ENCODE assay signal across 9 mouse cellular contexts in genomic region chr3:60056451-60056850, GRCm38 (mm10). TPM values are rescaled to one million over a fixed set of nuclear protein-coding genes. Genes with fewer than 3 reads are reported as not detected.
DNase-seq lines count a peak whose midpoint lies in the region; ATAC-seq and TF ChIP-seq lines count a peak whose summit lies in the region.
"Had no signal": no experiment of that assay in that cellular context is flagged by ENCODE, and none has a peak within 500 bp of the region (broad histone marks: within the 10 kb centered on the region; RNA-seq: fewer than 3 reads in every experiment).

No protein-coding gene starts in this region.

- peak; percentile 81; the same call in 1 of the 2 replicates for ATAC-seq in frontal cortex, adult (ENCODE audit: low TSS enrichment)
- ATAC-seq in lung, postnatal 0 days = no peak
- ATAC-seq in megakaryocyte progenitor cell, adult 5-6 weeks (replicated peaks; ENCODE audit: poor library complexity) = peak; percentile 72
- ATAC-seq in inflammation-experienced regulatory T-cells, adult 6 months = no peak

- WGBS in lung, postnatal 0 days = 21% methylated on average over 3 of the region's 3 CpGs

- H3K4me2 ChIP-seq in lung, postnatal 0 days (replicated peaks; ENCODE audit: low read depth, low read length) = no peak overlapping the region
- H3K4me2 ChIP-seq: midbrain, embryonic 12.5 days had no signal

- no peak for DNase-seq in frontal cortex, postnatal 14 days (ENCODE audit: low spot score in 2 of 2)
- DNase-seq in lung, postnatal 0 days (ENCODE audit: low spot score) = peak; percentile 48
- no peak for DNase-seq in lung, adult 18-20 months
- peak; percentile 71 for DNase-seq in NIH3T3 (ENCODE audit: low read depth)
- no peak for DNase-seq in urinary bladder, postnatal 36 days (ENCODE audit: low spot score in 2 of 2)

- no peaks in the 10 kb centered on the region for H3K9me3 ChIP-seq in lung, postnatal 0 days (ENCODE audit: low read length)
- H3K9me3 ChIP-seq: midbrain, embryonic 12.5 days had no signal

- H3K27me3 ChIP-seq in lung, postnatal 0 days (replicated peaks; ENCODE audit: insufficient read depth, low read length) = no peaks in the 10 kb centered on the region
- H3K27me3 ChIP-seq: midbrain, embryonic 12.5 days had no signal

- H3K9ac ChIP-seq in lung, postnatal 0 days (replicated peaks; ENCODE audit: low read depth) = no peak overlapping the region
- H3K9ac ChIP-seq: midbrain, embryonic 12.5 days had no signal

- no peak for TF ChIP-seq EP300 in lung, postnatal 0 days (IDR thresholded peaks at IDR 0.05)

- H3K4me3 ChIP-seq in lung, postnatal 0 days (ENCODE audit: low read depth, low read length) = no peak overlapping the region
- H3K4me3 ChIP-seq: midbrain, embryonic 12.5 days had no signal

- no peaks in the 10 kb centered on the region for H3K4me1 ChIP-seq in lung, postnatal 0 days (ENCODE audit: insufficient read depth, low read depth, low read length)
- H3K4me1 ChIP-seq: midbrain, embryonic 12.5 days had no signal

- H3K27ac ChIP-seq in lung, postnatal 0 days (ENCODE audit: low read length) = no peak overlapping the region
- H3K27ac ChIP-seq: midbrain, embryonic 12.5 days had no signal

- peak; percentile 67 for TF ChIP-seq CTCF in lung, postnatal 0 days (IDR thresholded peaks at IDR 0.05)

- H3K36me3 ChIP-seq in lung, postnatal 0 days (ENCODE audit: insufficient read depth, low read length) = no peaks in the 10 kb centered on the region
- H3K36me3 ChIP-seq: midbrain, embryonic 12.5 days had no signal

RNA-seq across cellular contexts. Expression of gene Sucnr1, which starts 25.2 kb away (rescaled TPM):
- not detected in 2 replicates for polyA plus RNA-seq in lung, postnatal 0 days (2015; fragmentation: Nextera tagmentation; extraction: Ambion mirVana)
- total RNA-seq in megakaryocyte progenitor cell, adult 5-6 weeks (2015) = 0.79 TPM in 1 of 2 replicates, not detected in the other
- not detected in 2 replicates for total RNA-seq in megakaryocyte progenitor cell, adult 5-6 weeks (2017)
- polyA plus RNA-seq in inflammation-experienced regulatory T-cells, adult 6 months (2017; shearing (Covaris generic)) = not detected
- polyA plus RNA-seq: midbrain, embryonic 12.5 days had no signal

RNA-seq across cellular contexts. Expression of gene Aadac, which starts 30.9 kb away (rescaled TPM):
- 0.14 and 0.25 TPM in 2 replicates for polyA plus RNA-seq in lung, postnatal 0 days (2015; fragmentation: Nextera tagmentation; extraction: Ambion mirVana)
- total RNA-seq in megakaryocyte progenitor cell, adult 5-6 weeks (2015) = not detected in 2 replicates
- not detected in 2 replicates for total RNA-seq in megakaryocyte progenitor cell, adult 5-6 weeks (2017)
- polyA plus RNA-seq in inflammation-experienced regulatory T-cells, adult 6 months (2017; shearing (Covaris generic)) = not detected
- polyA plus RNA-seq: midbrain, embryonic 12.5 days had no signal

RNA-seq across cellular contexts. Expression of gene Aadacl2, which starts 49.9 kb away (rescaled TPM):
- polyA plus RNA-seq in lung, postnatal 0 days (2015; fragmentation: Nextera tagmentation; extraction: Ambion mirVana) = not detected in 2 replicates
- not detected in 2 replicates for total RNA-seq in megakaryocyte progenitor cell, adult 5-6 weeks (2015)
- total RNA-seq in megakaryocyte progenitor cell, adult 5-6 weeks (2017) = not detected in 2 replicates
- polyA plus RNA-seq in inflammation-experienced regulatory T-cells, adult 6 months (2017; shearing (Covaris generic)) = not detected
- polyA plus RNA-seq: midbrain, embryonic 12.5 days had no signal

Comparison
In these comparisons a context has a peak if more than half of its experiments do, and no peak if none do; other contexts are left out.
1. DNase-seq: peak in lung, postnatal 0 days (single experiment) and NIH3T3 (single experiment); none in frontal cortex, postnatal 14 days (0 of 2), lung, adult 18-20 months (0 of 2) and urinary bladder, postnatal 36 days (0 of 2).
2. ATAC-seq: peak in frontal cortex, adult (single experiment) and megakaryocyte progenitor cell, adult 5-6 weeks (single experiment); none in lung, postnatal 0 days (single experiment) and inflammation-experienced regulatory T-cells, adult 6 months (single experiment).